Mouse (Mus musculus): ENCODE measurements at regions not wholly inside any gene's neighbourhood (a gene's known extent, or its start where the extent isn't known, plus 50 kb on each side); places are given as distances from the start of the nearest gene placed in this dataset.

DNA sequence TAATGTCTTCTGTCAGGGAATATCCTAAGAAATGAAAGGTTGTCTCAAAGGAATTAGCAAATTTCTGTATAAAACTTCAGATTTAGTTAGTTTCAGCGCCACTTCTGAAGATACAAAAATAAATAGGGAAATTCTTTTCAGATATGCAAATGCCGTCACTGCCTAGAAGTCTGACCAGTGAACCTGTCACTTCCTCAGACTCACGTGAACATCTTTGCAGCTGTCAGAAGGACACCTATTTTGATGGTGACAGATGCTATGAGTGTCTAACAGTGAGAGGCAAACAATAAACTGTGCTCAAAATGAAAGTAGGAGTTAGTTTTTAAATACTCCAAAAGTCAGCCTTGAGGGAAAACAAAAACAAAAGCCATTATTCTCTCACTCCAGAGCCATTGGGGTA is 57.5 kb upstream of the Igf1r start:
- DNase-seq (ENCODE audit: low read depth, low spot score): no peak

DNA sequence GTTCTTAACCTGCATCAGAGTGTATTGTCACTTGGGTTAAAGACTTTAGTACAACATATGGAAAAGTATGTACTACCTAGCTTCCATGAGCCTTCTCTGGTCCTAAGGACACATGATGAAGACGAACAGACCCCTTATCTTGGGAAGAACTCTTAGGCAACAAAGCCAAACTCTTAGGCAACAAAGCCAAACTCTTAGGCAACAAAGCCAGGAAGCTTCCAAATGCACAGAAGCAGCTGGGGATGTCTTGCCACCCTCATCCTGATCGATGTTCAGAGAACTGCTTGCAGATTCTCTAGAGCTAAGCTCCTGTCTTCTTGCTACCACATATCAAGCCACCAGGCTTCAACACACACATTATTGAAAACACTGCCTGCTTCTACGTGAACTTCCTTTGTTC is 59.7 kb upstream of the Igf1r start:
- DNase-seq (ENCODE audit: low read depth, low spot score): no peak

DNA sequence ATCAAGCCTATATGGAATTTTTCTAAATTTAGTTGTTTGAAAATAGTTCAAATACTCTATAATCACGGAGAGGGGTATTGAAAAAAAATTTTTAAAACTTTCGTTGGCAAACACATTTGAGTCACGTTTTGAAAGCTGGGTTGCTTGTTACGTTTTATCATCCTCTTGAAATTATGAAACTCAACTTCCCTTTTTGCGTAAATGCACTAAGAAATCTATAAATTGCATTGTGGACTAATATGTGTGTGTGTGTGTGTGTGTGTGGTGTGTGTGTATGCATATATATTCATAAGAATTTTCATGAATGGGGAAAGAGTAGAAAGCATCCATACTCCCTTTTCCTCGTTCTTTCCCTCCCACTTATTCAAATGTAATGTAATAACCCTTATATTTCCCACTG is 69.6 kb upstream of the Igf1r start:
- DNase-seq (ENCODE audit: low read depth, low spot score): no peak

DNA sequence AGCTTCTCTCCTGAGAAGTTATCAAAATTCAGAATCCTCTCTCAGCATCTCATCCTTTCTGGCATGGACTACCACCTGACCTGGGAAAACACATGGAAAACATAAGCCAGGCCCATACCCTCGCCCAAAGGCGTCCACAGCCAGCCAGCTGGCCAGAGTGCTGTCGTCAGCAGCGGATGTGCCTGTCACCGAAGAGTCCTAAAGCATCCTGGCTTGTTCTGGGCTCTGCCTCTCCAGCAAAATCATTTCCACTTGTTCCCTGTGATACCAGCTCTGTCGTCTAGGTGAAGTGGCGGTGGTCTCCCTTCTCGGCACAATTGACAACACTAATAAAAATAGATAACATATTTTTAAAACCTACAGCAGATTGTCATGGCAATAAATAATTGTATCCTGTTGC is 70.0 kb upstream of the Igf1r start:
- no peak for DNase-seq (ENCODE audit: low read depth, low spot score)

DNA sequence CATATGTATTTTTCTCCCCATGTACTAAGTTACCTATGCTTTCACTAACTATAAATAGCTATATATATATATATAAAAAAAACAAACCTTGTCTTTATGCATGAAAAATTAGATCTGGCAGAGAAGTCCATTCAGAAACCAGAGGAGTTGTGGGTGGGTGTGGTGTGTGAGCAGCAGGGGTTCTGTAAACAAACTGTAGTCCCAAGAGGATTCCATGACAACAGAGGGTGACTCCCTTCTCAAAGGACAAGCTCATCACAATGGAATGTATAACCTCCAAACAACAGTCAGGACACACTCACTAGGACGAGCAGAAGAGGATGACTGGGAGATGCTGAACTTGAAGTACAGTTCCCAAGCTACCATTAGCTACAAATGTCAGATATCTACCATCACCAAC is 74.4 kb upstream of the Igf1r start:
- DNase-seq (ENCODE audit: low read depth, low spot score): peak; percentile 72

DNA sequence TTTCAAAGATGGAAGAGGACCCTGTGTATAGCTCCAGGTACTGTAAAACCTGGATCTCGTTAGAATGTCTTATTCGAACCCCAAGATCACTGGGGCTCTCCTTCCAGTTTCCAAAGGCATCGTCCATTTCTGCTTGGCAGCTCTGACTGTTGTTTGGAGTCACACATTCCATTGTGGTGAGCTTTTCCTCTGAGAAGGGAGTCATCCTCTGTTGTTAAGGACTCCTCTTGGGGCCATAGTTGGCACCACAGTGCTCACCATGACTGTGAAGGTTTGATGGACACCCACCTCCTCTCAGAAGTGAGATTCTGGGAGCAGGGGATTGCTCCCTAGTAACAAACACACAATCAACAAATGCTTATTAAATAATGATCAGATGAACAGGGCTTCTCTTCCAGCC is 75.0 kb upstream of the Igf1r start:
- DNase-seq (ENCODE audit: low read depth, low spot score): no peak

DNA sequence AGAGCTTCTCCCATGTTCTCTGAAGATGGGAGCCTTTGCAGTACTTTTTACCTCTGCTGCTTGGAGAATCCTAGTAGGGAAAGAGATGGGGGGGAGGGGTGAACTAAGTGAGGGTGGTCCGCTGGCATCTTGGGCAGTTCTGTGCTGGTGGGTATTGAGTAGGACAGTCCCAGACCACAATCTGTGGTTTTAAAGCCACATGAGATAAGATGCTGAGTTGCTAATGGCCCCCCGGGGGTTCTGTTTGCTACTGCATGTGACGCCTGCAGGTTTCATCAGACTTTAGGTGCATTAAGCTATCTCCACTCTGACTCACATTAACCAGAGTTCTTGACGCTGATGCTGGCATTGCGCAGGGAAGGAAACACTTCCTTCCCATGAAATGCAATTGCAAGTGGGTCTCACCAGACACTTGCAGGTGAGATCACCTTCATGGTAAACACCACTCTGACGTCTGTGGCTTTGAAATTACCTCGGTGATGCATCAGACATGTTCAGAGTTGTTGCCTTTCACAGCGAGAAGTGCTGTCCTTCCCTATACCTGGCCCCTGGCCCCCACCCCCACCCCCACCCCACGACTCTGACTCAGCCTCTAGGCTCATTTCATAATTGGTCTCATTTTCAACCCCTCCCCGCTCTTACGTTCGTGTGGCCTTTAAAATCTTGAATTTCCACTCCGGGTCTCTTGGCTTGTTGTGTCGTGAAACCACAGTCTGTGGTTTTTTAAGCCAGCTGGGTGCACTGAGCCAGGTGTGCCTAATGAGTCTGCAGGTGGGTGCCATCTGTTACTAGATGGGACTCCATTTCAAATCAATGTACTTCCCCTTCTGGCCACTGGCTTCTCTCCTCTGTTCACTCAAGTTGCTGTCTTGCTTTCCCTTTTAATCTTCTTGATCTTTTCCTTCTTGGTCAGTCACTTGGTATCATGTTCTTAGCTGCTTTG is 94.8 kb upstream of the Synm start:
- DNase-seq (ENCODE audit: low read depth, low spot score): no peak

DNA sequence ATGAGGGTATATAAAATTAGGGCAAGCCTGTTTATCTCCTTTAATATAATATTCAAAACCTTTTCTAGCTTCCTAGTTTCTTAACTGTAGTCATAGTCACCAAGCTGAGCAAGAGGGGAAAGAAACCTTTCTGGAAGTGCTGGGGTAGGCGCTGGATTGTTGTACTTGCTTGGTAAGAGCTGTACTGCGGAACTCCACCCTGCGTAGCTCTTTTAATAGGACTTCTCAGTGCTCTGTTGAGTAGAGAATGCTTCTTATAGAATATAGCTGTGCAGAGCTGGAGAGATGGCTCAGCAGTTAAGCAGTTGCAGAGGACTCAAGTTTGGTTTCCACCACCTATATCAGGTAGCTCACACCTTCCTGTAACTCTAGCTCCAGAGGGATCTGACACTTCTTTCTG is 93.3 kb upstream of the Synm start:
- DNase-seq (ENCODE audit: low read depth, low spot score): no peak

DNA sequence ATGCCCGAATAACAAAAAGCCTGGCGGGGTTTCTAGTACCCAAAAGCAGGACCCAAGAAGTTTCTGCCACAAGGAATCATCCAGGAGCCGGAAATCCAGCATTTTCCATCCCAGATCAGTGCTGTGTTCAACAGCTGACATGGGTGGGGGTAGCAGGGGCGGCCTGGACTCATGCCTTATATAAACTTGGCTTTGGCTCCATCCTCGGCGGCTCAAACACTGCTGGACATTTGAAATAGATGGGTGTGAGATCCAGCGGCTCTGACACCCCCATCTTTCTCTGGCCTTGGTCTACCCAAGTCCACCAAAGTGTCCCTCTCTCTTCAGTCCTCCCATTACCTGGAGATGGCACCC is 89.9 kb upstream of the Synm start:
- DNase-seq (ENCODE audit: low read depth, low spot score): no peak

DNA sequence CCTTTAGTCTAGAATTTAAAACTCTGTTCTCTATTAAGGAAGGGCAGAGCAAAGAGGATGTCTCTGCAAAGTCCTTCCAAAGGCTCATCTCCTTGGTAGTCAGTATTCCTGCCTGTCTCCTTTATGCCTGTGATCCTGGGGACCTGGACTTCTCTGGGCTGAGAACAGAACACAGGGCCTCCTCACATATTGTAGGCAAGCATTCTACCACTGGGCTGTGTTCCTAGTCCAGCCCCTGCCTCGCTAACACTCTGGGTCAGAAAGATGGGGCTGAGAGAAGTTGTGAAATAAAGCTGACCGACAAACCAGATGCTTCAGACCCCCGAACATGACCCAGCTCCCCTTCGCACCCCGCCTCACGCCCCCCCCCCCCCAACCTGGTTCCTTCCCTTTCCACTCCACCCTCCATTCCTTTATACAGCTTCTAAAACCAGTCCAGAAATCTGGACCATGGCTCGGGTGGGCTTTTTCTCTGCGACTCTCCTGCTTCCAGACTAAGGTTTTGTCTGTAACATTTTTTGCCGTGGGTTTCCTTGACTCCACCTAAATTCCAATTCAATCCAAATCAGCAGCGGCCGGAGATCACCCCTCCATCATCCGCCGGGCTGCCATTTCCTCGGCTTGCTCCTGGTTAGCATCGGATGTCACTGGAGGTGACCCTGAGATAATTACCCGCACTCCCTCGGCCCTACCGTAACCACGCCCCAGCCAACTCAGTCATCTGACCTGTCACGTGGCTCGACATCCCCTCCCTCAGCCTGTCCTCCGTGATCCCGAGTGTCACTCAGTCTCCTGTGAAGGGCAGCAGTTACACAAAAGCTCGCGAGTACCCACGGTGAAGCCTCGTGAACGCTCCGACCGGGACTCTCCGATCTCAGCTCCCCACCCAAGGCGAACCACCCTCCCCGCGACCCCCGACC is 89.3 kb upstream of the Synm start:
- peak; percentile 72 for DNase-seq (ENCODE audit: low read depth, low spot score)

DNA sequence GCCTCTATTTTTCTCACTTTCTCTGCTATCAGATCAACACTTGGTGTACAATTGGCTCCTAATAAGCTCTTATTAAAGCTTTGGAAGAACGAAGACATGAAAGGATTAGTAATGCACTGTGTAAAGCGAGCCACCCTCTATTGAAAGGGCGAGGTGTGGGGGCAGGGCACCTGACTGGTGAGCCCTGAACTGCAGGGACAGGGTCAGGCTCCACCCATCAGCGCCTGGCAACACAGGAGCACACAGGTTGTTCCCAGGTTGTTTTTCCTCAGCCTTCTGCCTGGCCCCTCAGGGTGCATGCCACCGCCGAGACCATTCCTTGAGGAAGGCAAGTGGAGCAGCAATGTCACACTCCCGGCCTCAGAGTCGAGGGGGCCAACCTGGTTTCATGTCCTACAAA is 87.3 kb upstream of the Synm start:
- DNase-seq (ENCODE audit: low read depth, low spot score): peak; percentile 33

DNA sequence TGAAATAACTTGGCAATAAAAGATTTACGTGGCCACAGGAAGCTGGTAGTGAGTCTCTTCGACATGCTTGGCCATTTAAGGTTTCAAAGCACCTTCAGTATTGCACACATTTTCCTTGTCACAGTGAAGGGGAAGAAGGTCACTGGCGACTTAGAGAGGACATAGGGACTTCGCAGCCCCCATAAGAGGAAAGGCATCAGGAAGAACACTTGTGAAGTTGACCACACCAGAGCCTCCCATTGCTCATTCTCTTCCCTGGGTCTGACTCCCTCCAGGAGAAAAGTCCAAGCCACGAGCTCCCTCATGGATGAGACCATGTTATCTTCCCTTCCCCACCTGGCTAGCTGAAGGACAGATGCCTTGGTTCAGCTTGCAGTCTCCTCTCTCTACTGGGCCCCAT is 77.4 kb upstream of the Synm start:
- DNase-seq (ENCODE audit: low read depth, low spot score): no peak

DNA sequence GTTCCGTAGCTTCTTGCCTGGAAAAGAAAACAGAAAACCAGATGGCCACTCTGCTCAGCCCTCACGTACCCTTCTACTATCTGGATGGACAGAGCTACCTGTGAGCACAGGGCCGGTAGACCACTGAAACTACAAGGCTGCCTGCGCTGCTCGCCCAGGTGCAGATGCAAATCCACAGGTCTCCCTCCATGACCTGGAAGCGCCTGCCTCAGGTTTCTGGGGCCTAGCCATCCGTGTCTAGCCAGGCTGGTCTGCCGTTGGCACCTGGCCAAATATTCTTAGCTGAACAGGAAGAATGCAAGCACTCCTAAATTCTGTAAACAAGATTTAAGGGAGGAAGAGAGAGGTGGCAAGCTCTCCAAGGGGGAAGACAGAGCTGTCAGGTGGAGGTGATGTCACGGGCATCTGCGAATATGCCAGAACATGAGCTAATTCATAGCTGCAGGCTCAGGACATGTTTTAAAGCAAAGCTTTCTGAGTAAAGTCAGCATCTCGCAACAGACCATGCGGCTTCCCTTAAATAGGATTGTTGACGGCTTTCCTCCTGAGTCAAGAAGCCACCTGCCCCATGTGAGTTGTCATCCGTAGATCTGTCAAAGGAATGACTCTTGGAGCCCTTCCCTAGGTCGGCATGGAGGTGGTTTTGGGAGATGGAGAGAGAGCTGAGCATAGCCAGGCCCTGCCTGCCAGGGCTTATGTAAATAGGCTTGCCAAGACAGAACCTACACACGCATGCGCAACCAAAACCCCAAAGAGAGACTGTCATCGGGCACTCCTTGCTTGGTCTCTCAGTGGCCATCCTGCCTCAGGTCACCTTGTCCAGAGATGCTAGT is 76.8 kb upstream of the Synm start:
- DNase-seq (ENCODE audit: low read depth, low spot score): no peak

DNA sequence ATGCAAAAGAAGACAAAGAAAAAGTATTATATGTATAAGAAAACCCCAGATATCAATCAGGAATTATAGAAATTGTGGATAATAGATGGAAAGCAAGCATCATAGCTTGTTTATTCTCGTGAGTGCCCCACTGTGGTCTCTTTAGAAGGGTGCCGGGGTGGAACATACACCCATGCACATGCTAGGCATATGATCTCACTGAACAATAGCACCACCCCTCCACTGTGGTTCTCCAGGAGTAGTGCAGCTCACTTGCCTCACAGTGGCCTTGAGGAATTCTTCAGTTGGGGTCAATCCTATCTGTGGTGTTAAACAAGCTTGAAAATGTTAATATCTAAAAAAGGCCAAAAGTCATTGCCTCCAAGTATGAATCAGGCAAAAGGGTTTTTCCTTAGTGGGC is 72.2 kb upstream of the Synm start:
- peak; percentile 25 for DNase-seq (ENCODE audit: low read depth, low spot score)

DNA sequence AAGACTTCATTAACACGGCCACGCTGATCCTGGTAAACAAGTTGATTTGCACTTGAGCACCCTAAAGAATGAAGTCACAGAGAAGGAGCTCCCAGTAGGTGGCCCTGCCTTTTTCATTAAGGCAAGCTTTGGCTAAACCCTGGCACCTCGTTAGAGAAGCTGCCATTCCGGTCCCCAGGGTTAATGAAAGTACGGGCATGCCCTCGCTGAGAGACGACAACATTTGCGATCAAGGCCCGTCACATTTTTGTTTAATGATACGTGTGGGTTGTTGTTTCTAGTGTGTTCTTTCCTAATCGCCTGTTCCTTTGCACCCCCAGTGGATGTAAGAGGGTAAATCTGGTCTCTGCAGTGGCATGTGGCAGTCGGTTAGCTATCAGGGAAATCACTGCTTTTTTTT is 67.8 kb upstream of the Synm start:
- no peak for DNase-seq (ENCODE audit: low read depth, low spot score)

DNA sequence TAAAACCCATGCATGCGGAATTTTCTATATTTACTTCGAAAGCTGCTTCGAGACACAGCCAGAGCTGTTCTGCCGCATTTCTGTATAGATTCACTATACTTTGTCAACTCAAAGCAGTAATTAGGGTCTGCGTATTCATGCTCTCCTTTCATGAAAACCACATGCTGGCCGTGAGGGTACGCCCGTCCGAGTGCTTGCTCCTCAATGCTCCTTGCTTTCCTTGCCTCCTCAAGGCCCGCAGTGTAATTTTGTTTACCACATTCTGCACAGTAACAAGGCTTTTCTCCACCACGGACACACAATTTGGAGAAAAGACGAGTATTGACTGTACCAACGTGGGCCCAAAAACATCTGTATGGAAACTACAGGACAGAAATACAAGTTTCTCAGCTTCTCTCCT is 67.4 kb upstream of the Synm start:
- DNase-seq (ENCODE audit: low read depth, low spot score): no peak

DNA sequence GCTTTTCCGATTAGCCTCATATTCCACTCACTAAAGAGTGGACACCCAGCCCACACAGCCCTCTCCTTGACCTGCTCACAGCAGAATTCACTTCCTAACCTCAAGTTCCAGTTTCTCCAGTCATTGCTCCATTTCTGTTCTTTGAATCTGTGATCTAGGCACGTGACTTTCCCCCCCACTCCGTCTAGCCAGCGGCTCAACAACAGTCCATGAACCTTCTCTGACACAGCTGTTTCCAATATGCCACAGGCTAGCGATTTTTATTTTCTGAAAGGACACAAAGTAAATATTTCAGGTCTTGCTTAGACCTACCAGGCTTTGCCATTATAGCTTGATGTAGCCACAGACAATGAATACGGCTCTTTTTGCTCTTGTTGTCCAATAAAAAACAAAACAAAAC is 66.8 kb upstream of the Synm start:
- no peak for DNase-seq (ENCODE audit: low read depth, low spot score)

DNA sequence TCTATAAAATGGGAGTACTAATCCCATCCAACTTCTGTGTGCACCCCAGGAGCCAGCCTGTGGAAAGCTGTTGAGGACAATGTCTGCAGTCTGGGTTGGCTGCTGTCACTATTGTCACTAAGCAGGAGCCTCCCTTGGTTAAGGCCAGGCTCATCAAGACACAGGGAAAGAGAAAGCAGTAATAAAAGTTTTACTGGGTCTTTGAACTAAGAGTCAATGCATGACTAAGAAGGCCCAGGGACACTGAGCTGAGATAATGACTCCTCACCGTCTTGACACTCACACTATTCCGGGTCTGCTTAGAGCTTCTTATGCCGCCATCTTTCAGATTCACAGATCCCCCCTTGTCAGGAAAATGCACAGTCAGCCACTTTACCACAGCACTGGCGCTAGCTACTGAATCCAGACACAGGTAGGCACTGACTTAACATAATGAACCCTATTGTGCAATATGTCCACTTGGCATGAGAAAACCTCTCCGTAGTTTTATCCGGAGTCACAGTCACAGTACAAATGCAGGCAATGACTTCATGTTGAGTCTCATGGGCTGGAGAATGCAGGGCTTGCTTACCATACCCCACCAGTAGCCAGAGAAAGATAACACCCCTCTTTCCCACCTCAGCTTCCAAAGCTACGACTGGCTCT is 66.2 kb upstream of the Synm start:
- no peak for DNase-seq (ENCODE audit: low read depth, low spot score)

DNA sequence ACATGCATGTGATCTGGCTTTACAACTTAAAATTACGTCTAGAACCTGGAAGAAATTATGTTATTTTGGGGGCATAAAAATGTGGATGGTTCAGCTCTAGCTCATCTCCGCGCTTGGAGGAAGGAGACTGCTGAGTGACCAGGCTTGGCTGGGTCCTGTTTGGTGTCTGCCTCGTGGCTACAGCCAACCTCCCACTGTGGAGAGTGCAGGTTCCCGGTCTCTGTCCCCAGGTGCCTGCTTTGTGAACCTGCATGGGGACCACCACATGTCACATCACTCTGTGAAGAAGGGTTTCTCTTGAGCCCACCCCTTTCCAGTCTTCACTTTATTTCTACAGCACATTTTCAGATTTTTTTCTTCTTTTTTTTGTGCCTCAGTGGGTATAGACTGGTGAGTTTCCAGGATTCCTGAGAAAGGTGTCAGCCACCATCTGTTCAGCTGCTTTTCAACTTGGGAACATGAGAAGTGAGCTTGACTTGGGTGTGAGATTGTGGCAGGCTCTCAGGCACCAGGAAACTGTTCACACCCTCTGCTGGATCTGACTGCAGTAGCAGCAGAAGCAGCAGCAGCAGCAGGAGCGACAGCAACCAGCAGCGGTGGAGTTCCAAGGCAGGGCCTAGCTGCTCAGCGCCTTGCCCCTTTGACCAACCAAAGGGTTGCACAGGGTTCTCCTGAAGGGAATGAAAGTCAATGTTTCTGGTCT is 64.6 kb upstream of the Synm start:
- no peak for DNase-seq (ENCODE audit: low read depth, low spot score)

DNA sequence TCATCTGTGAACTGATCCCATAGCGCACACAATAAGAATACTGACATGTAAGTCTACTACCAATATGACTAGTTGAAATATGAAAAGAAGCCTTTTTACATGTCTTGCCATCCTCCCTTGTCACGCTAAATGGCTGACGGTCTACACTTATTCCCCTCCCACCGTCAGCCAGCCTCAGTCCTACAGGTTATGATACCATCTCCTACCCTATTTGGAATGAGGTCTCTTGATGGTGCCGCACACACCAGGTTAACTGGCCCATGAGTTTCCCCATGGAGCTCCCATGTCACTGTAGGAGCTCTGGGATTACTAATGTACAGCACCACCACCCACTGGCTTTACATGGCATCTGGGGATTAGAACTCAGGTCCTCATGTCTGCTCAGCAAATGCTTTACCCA is 60.0 kb upstream of the Synm start:
- DNase-seq (ENCODE audit: low read depth, low spot score): no peak

DNA sequence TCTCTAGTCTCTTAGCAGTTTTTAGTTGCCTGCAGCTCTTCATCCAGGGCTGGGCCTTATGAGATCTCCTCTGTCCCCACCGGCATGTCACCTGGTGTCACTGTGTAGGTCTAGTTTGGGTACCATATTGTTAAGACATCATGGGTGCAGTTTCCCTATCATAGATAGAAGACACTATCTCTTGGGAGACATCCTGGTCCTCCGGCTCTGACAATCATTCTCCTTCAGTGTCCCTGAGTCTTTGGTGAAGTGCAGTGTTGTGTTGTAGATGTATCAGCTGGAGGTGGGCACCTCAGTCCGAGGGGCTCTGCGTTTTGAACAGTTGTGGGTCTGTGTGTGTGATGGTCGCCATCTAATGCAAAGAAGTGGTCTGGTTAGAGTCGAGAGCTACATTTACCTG is 58.0 kb upstream of the Synm start:
- no peak for DNase-seq (ENCODE audit: low read depth, low spot score)

Data from R1 (cell line).